Mouse (Mus musculus) right cerebral cortex, postnatal 14 days (tissue): ENCODE data around the gene Dock1.
A peak's percentile ranks its signal among the peaks of the same experiment; 100 is the strongest.

Source experiments
- DNase-seq: peaks from one replicate; pipeline ENCODE4 v3.0.0; 2022

The Dock1 gene

GRCm38 (mm10) chr7:134670312-134671002, at the start of gene Dock1:
Gene Dock1 (plus strand): TSS chr7:134670654.
- DNase-seq: peak; percentile 55

GRCm38 (mm10) chr7:134627906-134628305, 42.5 kb upstream of the Dock1 start:
- no peak for DNase-seq

GRCm38 (mm10) chr7:134650246-134650830, 20.1 kb upstream of the Dock1 start:
- no peak for DNase-seq

GRCm38 (mm10) chr7:134651071-134651470, 19.4 kb upstream of the Dock1 start:
- DNase-seq: no peak

GRCm38 (mm10) chr7:134663241-134663640, 7.2 kb upstream of the Dock1 start:
- DNase-seq: no peak

- DNase-seq: no peak
These were observed 4.7 kb upstream of the Dock1 start for GRCm38 (mm10) chr7:134665642-134666282.

- no peak for DNase-seq
These were observed 3.2 kb upstream of the Dock1 start for GRCm38 (mm10) chr7:134667271-134667702.

- no peak for DNase-seq
These were observed 761 bp upstream of the Dock1 start for GRCm38 (mm10) chr7:134669474-134670311.

- no peak for DNase-seq
These were observed 578 bp downstream of the Dock1 start for GRCm38 (mm10) chr7:134671003-134671461.

GRCm38 (mm10) chr7:134671467-134671901, 1.0 kb downstream of the Dock1 start:
- no peak for DNase-seq

- DNase-seq: no peak
These were observed 2.7 kb downstream of the Dock1 start for GRCm38 (mm10) chr7:134673135-134673534.

GRCm38 (mm10) chr7:134673952-134674351, 3.5 kb downstream of the Dock1 start:
- no peak for DNase-seq

- DNase-seq: no peak
These were observed 7.4 kb downstream of the Dock1 start for GRCm38 (mm10) chr7:134677852-134678251.

- no peak for DNase-seq
These were observed 9.1 kb downstream of the Dock1 start for GRCm38 (mm10) chr7:134679314-134680158.

GRCm38 (mm10) chr7:134680161-134680560, 9.7 kb downstream of the Dock1 start:
- no peak for DNase-seq

- no peak for DNase-seq
These were observed 11.5 kb downstream of the Dock1 start for GRCm38 (mm10) chr7:134681729-134682527.

GRCm38 (mm10) chr7:134688332-134688731, 17.9 kb downstream of the Dock1 start:
- DNase-seq: no peak

- no peak for DNase-seq
These were observed 19.7 kb downstream of the Dock1 start for GRCm38 (mm10) chr7:134690118-134690517.

GRCm38 (mm10) chr7:134690806-134691205, 20.4 kb downstream of the Dock1 start:
- no peak for DNase-seq

- no peak for DNase-seq
These were observed 22.9 kb downstream of the Dock1 start for GRCm38 (mm10) chr7:134693325-134693724.

GRCm38 (mm10) chr7:134695431-134695830, 25.0 kb downstream of the Dock1 start:
- no peak for DNase-seq
